Mouse (Mus musculus) hindbrain, embryonic 14.5 days (tissue): ENCODE results near the gene Sfrp2. TPM values are rescaled to one million over a fixed set of nuclear protein-coding genes. Genes with fewer than 3 reads are reported as not detected.

Experiments used
- ATAC-seq: fragments of 200-750 bp; cut with Nextera tagmentation; 2 replicates; pipeline ENCODE4 v1.8.0; 2017; ENCODE audit warnings: moderate number of reproducible peaks, mild to moderate bottlenecking, moderate TSS enrichment, moderate library complexity; ENCODE audit not compliant: low FRiP score
- DNase-seq: peaks from one replicate; pipeline ENCODE4 v3.0.0-alpha.2; 2015; ENCODE audit warnings: low spot score
- H3K27ac ChIP-seq: fragments of 300-500 bp; sonication (generic); 2 replicates; pipeline ENCODE4 v1.5.1; 2014; ENCODE audit warnings: mild to moderate bottlenecking, moderate library complexity
- H3K27me3 ChIP-seq: fragments of 300-500 bp; sonication (generic); 2 replicates; pipeline ENCODE4 v1.6.1; 2014; ENCODE audit warnings: mild to moderate bottlenecking, low read length, mixed read lengths; ENCODE audit not compliant: control insufficient read depth, insufficient read depth
- H3K36me3 ChIP-seq: fragments of 300-500 bp; sonication (generic); replicated peaks from 2 replicates; pipeline ENCODE4 v1.6.1; 2014; ENCODE audit not compliant: control insufficient read depth, insufficient read depth
- H3K4me1 ChIP-seq: fragments of 300-500 bp; sonication (generic); replicated peaks from 2 replicates; pipeline ENCODE4 v1.6.1; 2014; ENCODE audit warnings: antibody characterized with exemption, low read length, mixed read lengths; ENCODE audit not compliant: control insufficient read depth, insufficient read depth
- H3K4me2 ChIP-seq: fragments of 300-500 bp; sonication (generic); replicated peaks from 2 replicates; pipeline ENCODE4 v1.6.1; 2014; ENCODE audit warnings: mild to moderate bottlenecking, moderate library complexity
- H3K4me3 ChIP-seq: fragments of 300-500 bp; sonication (generic); replicated peaks from 2 replicates; pipeline ENCODE4 v1.5.1; 2014; ENCODE audit warnings: mild to moderate bottlenecking, low read length
- H3K9ac ChIP-seq: fragments of 300-500 bp; sonication (generic); 2 replicates; pipeline ENCODE4 v1.6.1; 2014
- H3K9me3 ChIP-seq: fragments of 300-500 bp; sonication (generic); 2 replicates; pipeline ENCODE4 v1.6.1; 2016; ENCODE audit warnings: low read length; ENCODE audit not compliant: control insufficient read depth
- WGBS: fragments of 180-500 bp; shearing (Covaris S2); extraction: QIAGEN DNeasy Blood & Tissue Kit; methylation state at CpG from one replicate; pipeline ENCODE4 v1.1.7; 2014; 5-methylcytosine and 5-hydroxymethylcytosine counted together
- polyA plus RNA-seq: library from polyadenylated mRNA; unstranded; fragments of >200 nt; fragmentation: Nextera tagmentation; extraction: Ambion mirVana; gene quantifications from 2 replicates; pipeline ENCODE4 v1.2.1, GENCODE M21; 2014

Sfrp2 gene
- polyA plus RNA-seq, 1 experiment from 2014 or later = 76.0 TPM

- Histone ChIP-seq H3K9ac (no peak overlapping the region), H3K4me3 (no peak overlapping the region), H3K4me2 (no peak overlapping the region), H3K9me3 (no peaks in the 10 kb centered on the region), H3K4me1 (no peaks in the 10 kb centered on the region), H3K36me3 (no peaks in the 10 kb centered on the region), H3K27me3 (no peaks in the 10 kb centered on the region), H3K27ac (no peak overlapping the region)
- DNase-seq (no peak), ATAC-seq (no peak)
- 69% methylated on average over 5 of the region's 5 CpGs for WGBS
These were observed 18.2 kb upstream of the Sfrp2 start for GRCm38 (mm10) chr3:83747895-83748294.

DNA sequence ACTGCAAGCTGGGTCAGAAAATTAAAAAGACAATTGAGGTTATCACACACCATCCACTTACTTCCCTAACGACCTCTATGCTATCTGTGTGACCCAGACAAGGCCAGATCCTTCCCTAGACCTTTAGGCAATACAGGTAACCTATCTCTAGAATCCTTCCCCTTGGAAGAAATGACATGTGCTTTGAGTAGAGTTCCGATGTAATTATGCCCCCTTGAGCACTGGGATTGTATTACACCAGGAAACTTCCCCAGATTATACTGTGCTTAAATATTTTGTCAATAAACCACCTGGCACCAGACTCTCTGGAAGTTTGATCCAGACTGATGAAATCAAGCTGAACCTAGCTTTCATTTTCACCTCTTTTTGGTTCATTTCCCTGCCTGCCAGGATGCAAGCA is 14.5 kb upstream of the Sfrp2 start:
- ATAC-seq = no peak
- DNase-seq = no peak

DNA sequence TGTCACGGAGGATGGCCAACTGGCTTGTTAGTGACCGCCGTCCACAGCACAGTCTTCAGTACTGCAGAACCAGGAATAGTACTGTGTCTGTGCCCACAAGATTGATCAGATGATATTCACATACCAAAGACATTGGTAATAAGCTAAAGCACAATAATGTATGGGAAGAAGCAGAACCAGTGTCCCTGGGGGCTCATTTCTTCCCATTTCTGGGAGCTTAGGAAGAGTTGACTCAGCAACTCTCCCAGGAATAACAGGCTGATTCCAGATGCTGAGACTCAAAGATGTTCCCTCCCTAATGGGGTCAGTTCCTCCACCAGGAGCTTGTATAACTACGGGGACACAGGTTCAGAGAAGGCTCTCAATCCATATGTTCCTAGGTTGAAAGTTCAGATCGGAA is 13.9 kb upstream of the Sfrp2 start:
- no peak overlapping the region for H3K4me3 ChIP-seq
- H3K4me1 ChIP-seq = no peaks in the 10 kb centered on the region
- WGBS = 89% methylated on average over 5 of the region's 5 CpGs
- no peak overlapping the region for H3K9ac ChIP-seq
- no peak overlapping the region for H3K27ac ChIP-seq
- H3K36me3 ChIP-seq = no peaks in the 10 kb centered on the region
- H3K9me3 ChIP-seq = no peaks in the 10 kb centered on the region
- ATAC-seq = no peak
- no peaks in the 10 kb centered on the region for H3K27me3 ChIP-seq
- no peak overlapping the region for H3K4me2 ChIP-seq
- no peak for DNase-seq

More for the DNA sequence above, 14.5 kb upstream of the Sfrp2 start:
- Histone ChIP-seq H3K4me1 (no peaks in the 10 kb centered on the region), H3K36me3 (no peaks in the 10 kb centered on the region), H3K9ac (no peak overlapping the region), H3K27me3 (no peaks in the 10 kb centered on the region), H3K27ac (no peak overlapping the region), H3K4me3 (no peak overlapping the region), H3K9me3 (no peaks in the 10 kb centered on the region), H3K4me2 (no peak overlapping the region)
- WGBS = 46% methylated on average over 2 of the region's 2 CpGs

DNA sequence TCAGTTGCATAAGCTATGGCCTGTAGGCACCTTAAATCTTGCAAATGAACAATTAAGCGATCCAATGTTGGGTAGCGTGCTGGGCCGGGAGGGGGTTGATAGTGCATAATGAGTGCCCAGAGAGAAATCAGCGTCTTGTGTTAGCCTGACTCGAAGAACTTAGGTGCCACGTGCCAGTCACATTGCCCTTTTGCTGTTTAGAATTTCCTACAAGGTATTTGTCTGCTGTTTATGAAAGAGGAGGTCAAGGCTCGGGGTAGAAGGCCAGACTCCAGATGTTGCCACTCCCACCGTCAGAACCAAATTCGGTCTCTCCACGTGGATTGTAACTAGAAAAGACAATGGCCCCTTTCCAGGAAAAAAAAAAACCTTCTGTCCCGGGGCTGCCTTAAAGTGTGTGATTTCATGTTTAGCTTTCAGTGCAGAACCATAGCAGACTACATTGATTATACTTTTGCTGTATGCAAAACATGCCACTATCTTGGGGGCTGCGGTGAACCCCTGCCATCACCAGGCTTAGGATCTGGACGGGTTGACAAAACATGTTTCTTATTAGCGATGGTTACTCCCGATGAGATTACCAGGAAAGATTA is 11.0 kb upstream of the Sfrp2 start:
- Histone ChIP-seq H3K4me1 (no peaks in the 10 kb centered on the region), H3K36me3 (no peaks in the 10 kb centered on the region), H3K27me3 (no peaks in the 10 kb centered on the region), H3K9me3 (no peaks in the 10 kb centered on the region), H3K4me3 (no peak overlapping the region), H3K4me2 (no peak overlapping the region), H3K27ac (no peak overlapping the region), H3K9ac (no peak overlapping the region)
- ATAC-seq (no peak), DNase-seq (no peak)
- 71% methylated on average over 15 of the region's 15 CpGs for WGBS

DNA sequence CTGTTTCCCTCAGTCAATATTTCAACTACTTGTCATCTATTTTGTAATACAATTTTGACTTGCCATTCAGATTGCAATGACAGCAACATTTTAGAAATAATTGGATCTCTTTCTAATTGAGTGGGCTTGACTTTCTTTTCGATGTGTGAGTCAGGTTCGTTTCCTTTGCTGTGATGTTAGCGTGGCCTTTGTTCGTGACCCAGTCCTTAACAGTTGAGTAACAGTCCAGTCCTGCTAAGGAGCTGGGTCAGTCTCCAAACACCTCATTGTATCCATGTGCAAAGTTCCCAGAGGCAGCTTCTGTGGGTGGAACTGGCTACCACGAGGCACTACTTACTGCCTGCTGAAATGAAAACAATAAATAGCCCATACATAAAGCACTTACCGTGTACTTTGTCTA is 10.5 kb upstream of the Sfrp2 start:
- H3K27ac ChIP-seq = no peak overlapping the region
- H3K4me3 ChIP-seq = no peak overlapping the region
- ATAC-seq (no peak), DNase-seq (no peak)
- WGBS = 75% methylated on average over 6 of the region's 6 CpGs
- no peaks in the 10 kb centered on the region for H3K27me3 ChIP-seq
- no peak overlapping the region for H3K9ac ChIP-seq
- no peak overlapping the region for H3K4me2 ChIP-seq
- no peaks in the 10 kb centered on the region for H3K9me3 ChIP-seq
- no peaks in the 10 kb centered on the region for H3K36me3 ChIP-seq
- H3K4me1 ChIP-seq = no peaks in the 10 kb centered on the region

DNA sequence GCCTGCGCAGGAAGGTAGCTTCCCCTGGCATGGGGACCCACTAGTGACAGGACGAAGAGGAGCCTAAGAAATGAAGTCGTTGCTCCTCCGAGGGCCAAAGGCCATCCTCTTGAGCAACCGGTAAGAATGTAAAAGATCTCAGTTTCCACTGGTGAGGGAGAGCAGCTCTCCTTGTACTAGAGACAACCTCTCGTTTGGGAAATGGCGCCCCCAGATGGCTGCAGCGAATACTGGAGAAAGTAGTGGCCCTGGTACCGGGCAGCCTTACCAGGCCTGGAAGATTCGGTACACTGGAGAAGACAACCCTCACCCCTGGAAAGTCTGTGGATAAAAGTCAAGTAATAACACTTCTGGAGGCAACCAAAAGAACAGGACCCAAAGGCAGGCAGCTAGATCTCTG is 3.8 kb upstream of the Sfrp2 start:
- no peaks in the 10 kb centered on the region for H3K9me3 ChIP-seq
- H3K36me3 ChIP-seq = no peaks in the 10 kb centered on the region
- ATAC-seq (no peak), DNase-seq (no peak)
- H3K9ac ChIP-seq = no peak overlapping the region
- no peaks in the 10 kb centered on the region; the same call in 1 of the 2 replicates for H3K27me3 ChIP-seq
- H3K4me3 ChIP-seq = no peak overlapping the region
- H3K4me2 ChIP-seq = no peak overlapping the region
- H3K27ac ChIP-seq = no peak overlapping the region
- WGBS = 66% methylated on average over 10 of the region's 10 CpGs
- H3K4me1 ChIP-seq = peaks cover 20% of the 10 kb centered on the region

DNA sequence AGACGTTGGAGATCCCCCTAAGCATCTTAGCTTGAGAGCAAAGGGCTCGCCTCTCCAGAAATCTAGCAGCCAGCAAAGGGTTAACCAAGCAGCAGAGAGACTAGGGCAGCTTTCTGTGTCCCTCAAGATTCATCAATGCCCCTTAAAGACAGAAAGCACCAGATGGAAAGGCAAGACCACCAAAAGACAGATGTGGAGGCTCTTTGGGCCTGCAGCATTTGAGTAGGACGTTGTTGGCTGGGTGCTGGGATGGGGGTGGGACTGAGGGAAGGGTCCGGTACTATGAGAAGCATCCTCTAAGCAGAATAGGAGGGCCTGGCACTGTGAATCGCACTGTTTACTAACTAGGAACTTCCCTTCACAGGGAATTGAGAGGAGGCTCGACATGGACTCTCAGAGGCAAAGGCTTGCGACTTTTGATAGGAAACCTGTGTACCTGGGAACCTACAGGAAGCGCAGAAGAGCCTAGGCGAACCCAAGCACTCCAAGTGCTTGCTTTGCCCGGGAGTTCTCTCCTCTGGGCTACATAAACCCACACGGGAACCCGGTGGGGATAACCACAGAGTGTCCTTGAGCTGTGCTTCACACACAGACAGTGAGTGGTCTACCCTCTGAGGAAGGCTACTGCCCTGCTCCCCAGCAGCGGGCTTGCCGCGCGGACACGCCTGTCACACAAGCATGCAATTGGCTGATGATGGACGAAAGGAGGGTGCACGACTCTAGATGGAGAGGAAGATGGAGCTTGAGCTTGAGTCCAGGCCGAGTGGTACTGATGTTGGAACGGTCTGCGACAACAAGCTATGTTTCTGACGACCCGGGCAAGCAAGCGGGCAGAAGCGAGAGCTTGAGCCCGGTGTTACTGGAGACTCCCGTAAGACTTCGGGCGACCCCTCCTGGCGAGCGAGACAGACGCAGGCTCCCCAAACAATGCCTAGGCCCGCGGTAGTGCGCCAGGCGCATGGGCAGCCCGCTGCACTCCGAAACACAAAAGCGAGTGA is 2.3 kb upstream of the Sfrp2 start:
- H3K27me3 ChIP-seq = no peaks in the 10 kb centered on the region; the same call in 1 of the 2 replicates
- peak overlapping the region; percentile 38 for H3K4me3 ChIP-seq
- H3K9ac ChIP-seq = peak overlapping the region; percentile 59
- WGBS = 6% methylated on average over 40 of the region's 40 CpGs
- H3K36me3 ChIP-seq = no peaks in the 10 kb centered on the region
- H3K4me1 ChIP-seq = peaks cover 26% of the 10 kb centered on the region
- no peak overlapping the region for H3K27ac ChIP-seq
- peak overlapping the region; percentile 69 for H3K4me2 ChIP-seq
- no peaks in the 10 kb centered on the region for H3K9me3 ChIP-seq
- peak; percentile 86 for DNase-seq
- peak; percentile 82 for ATAC-seq

DNA sequence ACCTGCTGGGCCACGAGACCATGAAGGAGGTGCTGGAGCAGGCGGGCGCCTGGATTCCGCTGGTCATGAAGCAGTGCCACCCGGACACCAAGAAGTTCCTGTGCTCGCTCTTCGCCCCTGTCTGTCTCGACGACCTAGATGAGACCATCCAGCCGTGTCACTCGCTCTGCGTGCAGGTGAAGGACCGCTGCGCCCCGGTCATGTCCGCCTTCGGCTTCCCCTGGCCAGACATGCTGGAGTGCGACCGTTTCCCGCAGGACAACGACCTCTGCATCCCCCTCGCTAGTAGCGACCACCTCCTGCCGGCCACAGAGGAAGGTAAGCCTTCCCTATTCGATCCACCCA is 577 bp downstream of the Sfrp2 start:
- H3K9me3 ChIP-seq = no peaks in the 10 kb centered on the region
- peak overlapping the region; percentile 93 for H3K4me2 ChIP-seq
- no peak for ATAC-seq
- no peak overlapping the region for H3K27ac ChIP-seq
- no peaks in the 10 kb centered on the region; the same call in 1 of the 2 replicates for H3K27me3 ChIP-seq
- under 1% methylated on average over 25 of the region's 25 CpGs for WGBS
- no peak for DNase-seq
- peak overlapping the region; percentile 67 for H3K9ac ChIP-seq
- peaks cover 27% of the 10 kb centered on the region for H3K4me1 ChIP-seq
- peak overlapping the region; percentile 61 for H3K4me3 ChIP-seq
- no peaks in the 10 kb centered on the region for H3K36me3 ChIP-seq

GRCm38 (mm10) chr3:83767121-83767520 is 1.0 kb downstream of the Sfrp2 start:
- Histone ChIP-seq H3K36me3 (no peaks in the 10 kb centered on the region), H3K4me1 (peaks cover 27% of the 10 kb centered on the region), H3K9ac (peak overlapping the region; percentile 67), H3K27ac (no peak overlapping the region), H3K4me2 (peak overlapping the region; percentile 93), H3K9me3 (no peaks in the 10 kb centered on the region), H3K27me3 (no peaks in the 10 kb centered on the region; the same call in 1 of the 2 replicates), H3K4me3 (peak overlapping the region; percentile 61)
- WGBS = 3% methylated on average over 10 of the region's 10 CpGs
- no peak for DNase-seq
- ATAC-seq = no peak
